Mouse (Mus musculus): Measurements from ENCODE around the gene Myoc. TPM values are rescaled to one million over a fixed set of nuclear protein-coding genes. Genes with fewer than 3 reads are reported as not detected.
"Not testable (repeated sequence)": the region's sequence is repeated elsewhere in the genome, so short reads cannot be mapped to it uniquely, and the experiment has no call there.

Gene Myoc
- polyA plus RNA-seq, 1 experiment from 2014 or later: not detected

DNA sequence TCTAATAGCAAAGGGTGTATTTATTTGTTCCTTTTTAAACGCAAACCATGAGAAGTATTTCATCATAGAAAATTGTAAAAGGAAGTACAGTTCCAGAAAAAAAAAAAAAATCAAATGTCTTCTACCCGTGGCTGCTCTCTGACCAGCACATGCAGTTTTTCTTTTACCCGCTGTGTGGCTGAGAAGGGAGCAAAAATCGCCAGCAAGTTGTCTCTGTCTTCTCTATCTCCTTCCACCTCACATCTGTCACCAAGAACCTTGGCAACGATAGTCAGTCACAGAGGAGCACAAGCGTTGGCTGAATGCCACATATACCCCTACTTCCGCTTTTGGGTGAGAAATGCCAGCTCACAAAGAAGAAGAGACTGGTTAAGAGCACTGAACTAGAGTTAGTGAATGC, 13.7 kb upstream of the Myoc start:
- Histone ChIP-seq H3K4me3 (no peak overlapping the region), H3K27ac (replicated peaks) (no peak overlapping the region), H3K27me3 (no peaks in the 10 kb centered on the region), H3K4me1 (replicated peaks) (peaks cover 15% of the 10 kb centered on the region), H3K4me2 (no peak overlapping the region), H3K9me3 (no peaks in the 10 kb centered on the region), H3K36me3 (no peaks in the 10 kb centered on the region), H3K9ac (no peak overlapping the region)
- no peak for ATAC-seq (ENCODE audit: low read depth)
- WGBS: 58% methylated on average over 7 of the region's 7 CpGs

DNA sequence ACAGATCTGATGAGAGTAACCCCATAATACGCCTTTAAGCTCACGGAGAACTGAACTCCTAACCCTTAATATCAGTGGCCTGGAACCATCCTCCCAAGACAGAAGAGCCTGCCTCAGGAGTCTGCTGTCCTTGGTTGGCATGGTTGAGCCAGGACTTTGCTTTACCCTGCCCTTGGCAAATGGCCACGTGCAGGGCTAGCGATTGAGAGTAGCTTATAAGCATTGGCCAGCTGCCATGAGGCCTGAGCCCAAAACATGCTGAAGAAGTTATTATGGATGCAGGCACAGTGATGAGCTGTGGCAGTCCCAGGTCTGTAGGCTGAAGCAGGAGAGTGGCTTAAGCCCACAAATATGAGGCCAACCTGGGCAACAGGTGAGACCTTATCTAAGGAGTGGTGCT, 11.1 kb upstream of the Myoc start:
- WGBS: 87% methylated on average over 4 of the region's 4 CpGs
- not testable (repeated sequence) for H3K27me3 ChIP-seq; H3K36me3 ChIP-seq; H3K9ac ChIP-seq; H3K4me2 ChIP-seq; H3K9me3 ChIP-seq; ATAC-seq (ENCODE audit: low read depth); H3K27ac ChIP-seq (replicated peaks); H3K4me3 ChIP-seq
- peaks cover 15% of the 10 kb centered on the region for H3K4me1 ChIP-seq (replicated peaks)

DNA sequence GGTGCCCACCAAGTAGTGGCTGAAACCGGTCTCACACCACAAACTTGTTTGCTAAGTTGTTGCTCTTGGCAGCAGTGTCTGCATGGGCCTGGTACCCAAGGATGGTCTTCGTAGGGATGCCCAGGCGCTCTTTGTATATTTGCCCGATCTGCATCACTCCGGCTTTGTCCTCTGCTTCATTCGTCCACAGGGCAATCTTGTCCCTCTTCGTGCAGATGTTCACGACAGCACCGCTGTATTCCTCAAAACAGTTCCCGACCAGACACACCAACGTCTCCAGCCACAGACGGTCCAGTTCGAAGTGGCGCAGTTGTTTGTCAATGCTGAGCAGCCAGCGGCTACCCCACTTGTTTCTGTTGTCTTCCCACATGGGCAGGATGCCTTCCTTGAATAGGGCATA, 10.6 kb upstream of the Myoc start:
- not testable (repeated sequence) for H3K27ac ChIP-seq (replicated peaks); H3K4me2 ChIP-seq; H3K4me3 ChIP-seq; ATAC-seq (ENCODE audit: low read depth); H3K27me3 ChIP-seq; H3K9me3 ChIP-seq; H3K36me3 ChIP-seq; H3K9ac ChIP-seq
- peaks cover 14% of the 10 kb centered on the region for H3K4me1 ChIP-seq (replicated peaks)
- whole genome bisulfite sequencing: 93% methylated on average over 15 of the region's 15 CpGs

DNA sequence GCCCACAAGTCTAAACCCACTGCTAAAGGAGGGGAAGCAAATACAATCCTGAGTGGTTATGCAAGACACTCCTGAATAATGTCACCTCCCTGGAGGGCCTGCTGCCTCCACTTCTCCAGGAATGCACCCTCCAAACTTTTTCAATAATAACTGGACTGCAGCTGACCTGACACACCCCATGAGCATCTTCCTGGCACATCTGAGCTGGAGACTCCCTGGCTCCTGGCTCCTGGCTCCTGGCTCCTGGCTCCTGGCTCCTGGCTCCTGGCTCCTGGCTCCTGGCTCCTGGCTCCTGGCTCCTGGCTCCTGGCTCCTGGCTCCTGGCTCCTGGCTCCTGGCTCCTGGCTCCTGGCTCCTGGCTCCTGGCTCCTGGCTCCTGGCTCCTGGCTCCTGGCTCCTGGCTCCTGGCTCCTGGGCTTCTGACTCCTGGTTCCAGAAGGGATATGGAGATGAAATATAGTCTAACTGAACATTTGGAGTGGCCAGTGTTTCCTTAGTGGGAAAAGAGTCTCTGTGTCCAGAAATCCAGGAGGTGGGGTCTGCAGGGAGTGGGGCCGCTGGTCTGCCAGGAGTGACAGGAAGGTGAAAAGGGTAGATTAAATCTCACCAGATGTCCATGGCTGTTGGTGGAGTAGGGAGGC, 3.5 kb upstream of the Myoc start:
- not testable (repeated sequence) for H3K36me3 ChIP-seq; H3K27ac ChIP-seq (replicated peaks); ATAC-seq (ENCODE audit: low read depth); H3K27me3 ChIP-seq; H3K9me3 ChIP-seq; H3K9ac ChIP-seq; H3K4me2 ChIP-seq; H3K4me1 ChIP-seq (replicated peaks); H3K4me3 ChIP-seq
- WGBS: 83% methylated on average over 1 of the region's 1 CpGs

DNA sequence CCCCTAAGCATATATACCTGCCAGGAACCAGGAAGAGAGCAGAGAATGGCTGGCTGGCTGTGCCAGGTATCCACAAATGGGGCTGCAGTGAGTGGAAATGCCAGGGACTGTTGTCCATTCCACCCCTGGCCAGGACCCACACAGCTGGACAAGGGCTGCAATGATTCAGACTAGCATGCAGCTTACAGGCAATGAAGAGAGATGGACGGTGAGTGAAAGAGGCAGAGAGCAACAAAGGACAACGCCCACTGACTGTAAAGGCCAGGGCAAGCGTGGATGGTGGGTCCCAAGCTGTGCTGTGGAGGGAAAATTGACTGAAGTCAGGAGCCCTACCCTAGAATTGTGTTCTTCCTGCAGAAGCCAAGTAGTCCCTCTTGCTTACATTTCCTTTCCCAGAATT, 2.4 kb upstream of the Myoc start:
- Histone ChIP-seq H3K4me3 (no peak overlapping the region), H3K9me3 (no peaks in the 10 kb centered on the region), H3K36me3 (no peaks in the 10 kb centered on the region), H3K27me3 (no peaks in the 10 kb centered on the region), H3K4me1 (replicated peaks) (no peaks in the 10 kb centered on the region), H3K9ac (no peak overlapping the region), H3K4me2 (no peak overlapping the region), H3K27ac (replicated peaks) (no peak overlapping the region)
- ATAC-seq (ENCODE audit: low read depth): no peak
- 51% methylated on average over 3 of the region's 3 CpGs for WGBS

DNA sequence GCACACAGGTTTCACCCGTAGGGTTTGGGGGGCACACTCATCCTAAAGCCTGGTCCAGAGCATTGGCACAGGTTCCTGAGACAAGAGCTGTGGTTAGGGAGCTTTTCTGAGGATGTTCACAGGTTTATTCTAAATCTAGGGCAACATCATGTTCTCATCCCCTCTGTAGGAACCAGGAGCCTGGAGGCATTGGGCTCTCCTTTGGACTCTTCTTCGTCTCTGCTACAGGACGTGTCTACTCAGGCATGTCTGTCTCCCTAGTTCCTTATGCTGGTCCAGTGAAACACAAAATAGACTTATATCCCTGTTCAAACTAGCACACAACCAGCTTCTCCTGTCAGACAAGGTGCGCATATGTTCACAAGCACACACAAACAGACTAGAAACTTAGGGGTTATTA, 420 bp upstream of the Myoc start:
- no peak overlapping the region for H3K4me3 ChIP-seq
- 86% methylated on average over 4 of the region's 4 CpGs for whole genome bisulfite sequencing
- no peaks in the 10 kb centered on the region for H3K36me3 ChIP-seq
- H3K4me2 ChIP-seq: no peak overlapping the region
- ATAC-seq (ENCODE audit: low read depth): no peak
- no peaks in the 10 kb centered on the region for H3K27me3 ChIP-seq
- H3K27ac ChIP-seq (replicated peaks): no peak overlapping the region
- H3K9me3 ChIP-seq: no peaks in the 10 kb centered on the region
- H3K4me1 ChIP-seq (replicated peaks): no peaks in the 10 kb centered on the region
- no peak overlapping the region for H3K9ac ChIP-seq

DNA sequence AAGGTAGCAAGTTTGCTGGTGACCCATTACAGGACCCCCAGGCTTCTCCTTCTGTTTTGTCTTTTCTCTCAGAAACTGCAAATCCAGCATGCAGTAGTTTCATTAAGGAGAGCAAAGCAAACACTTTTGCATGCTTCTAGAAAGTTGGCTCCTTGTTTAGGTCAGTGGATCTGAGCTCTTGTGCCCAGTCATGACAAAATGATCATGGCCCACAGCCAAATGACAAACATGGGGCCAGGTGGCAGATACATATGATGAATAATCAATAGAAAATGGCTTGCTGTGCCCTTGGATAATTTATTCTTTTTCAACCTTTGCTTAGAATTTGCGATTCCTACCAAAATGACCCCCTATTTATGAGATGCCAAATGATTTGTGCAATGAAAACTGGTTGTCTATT, 906 bp downstream of the Myoc start:
- H3K9me3 ChIP-seq: no peaks in the 10 kb centered on the region
- WGBS: 91% methylated on average over 1 of the region's 1 CpGs
- no peak for ATAC-seq (ENCODE audit: low read depth)
- no peaks in the 10 kb centered on the region for H3K36me3 ChIP-seq
- H3K27me3 ChIP-seq: no peaks in the 10 kb centered on the region
- H3K9ac ChIP-seq: no peak overlapping the region
- no peak overlapping the region for H3K27ac ChIP-seq (replicated peaks)
- no peaks in the 10 kb centered on the region for H3K4me1 ChIP-seq (replicated peaks)
- H3K4me2 ChIP-seq: no peak overlapping the region
- no peak overlapping the region for H3K4me3 ChIP-seq

DNA sequence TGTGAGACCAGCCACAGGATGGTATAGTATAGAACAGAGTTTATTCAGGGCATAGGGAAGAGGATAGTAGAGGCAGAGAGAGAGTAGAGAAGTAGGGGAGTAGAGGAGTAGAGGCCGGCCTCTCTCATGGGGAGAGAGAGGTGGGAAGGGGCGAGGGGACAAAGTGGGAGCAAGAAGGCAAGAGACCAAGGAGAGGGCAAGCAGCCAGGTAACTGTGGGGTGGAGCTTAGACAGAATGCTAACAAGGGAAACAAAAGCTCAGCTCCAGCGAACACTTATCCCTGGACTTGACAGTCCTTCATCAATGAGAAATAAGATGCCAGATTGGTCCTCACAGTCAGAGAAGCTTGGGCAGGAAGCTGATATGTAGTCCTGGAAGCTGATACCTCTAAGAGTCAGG, 3.6 kb downstream of the Myoc start:
- ATAC-seq (ENCODE audit: low read depth): no peak
- no peaks in the 10 kb centered on the region for H3K36me3 ChIP-seq
- no peaks in the 10 kb centered on the region for H3K4me1 ChIP-seq (replicated peaks)
- no peaks in the 10 kb centered on the region for H3K9me3 ChIP-seq
- H3K4me2 ChIP-seq: no peak overlapping the region
- no peak overlapping the region for H3K27ac ChIP-seq (replicated peaks)
- H3K27me3 ChIP-seq: no peaks in the 10 kb centered on the region
- H3K4me3 ChIP-seq: no peak overlapping the region
- 86% methylated on average over 3 of the region's 3 CpGs for WGBS
- no peak overlapping the region for H3K9ac ChIP-seq

DNA sequence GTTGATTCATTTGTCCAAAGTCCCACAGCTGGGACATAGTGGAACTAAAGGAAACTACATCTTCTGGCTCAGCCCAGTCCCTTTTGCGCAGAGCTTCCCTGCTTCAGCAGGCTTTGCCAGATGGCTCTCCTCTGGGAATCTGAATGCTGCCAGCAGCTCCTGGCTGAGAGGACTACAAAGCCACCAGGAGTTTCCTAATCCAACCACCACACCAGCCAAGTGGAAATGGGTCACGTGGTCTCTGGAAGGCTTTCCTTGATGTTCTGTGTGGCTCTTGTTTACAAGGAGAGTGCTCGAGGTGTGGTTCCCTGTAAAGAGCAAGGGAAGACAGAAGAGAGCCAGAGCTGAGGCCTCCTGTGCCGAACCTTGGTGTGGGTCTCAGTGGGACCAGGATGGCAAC, 4.8 kb downstream of the Myoc start:
- no peak overlapping the region for H3K4me2 ChIP-seq
- H3K9ac ChIP-seq: no peak overlapping the region
- 53% methylated on average over 4 of the region's 4 CpGs for WGBS
- no peaks in the 10 kb centered on the region for H3K27me3 ChIP-seq
- no peak overlapping the region for H3K27ac ChIP-seq (replicated peaks)
- ATAC-seq (ENCODE audit: low read depth): no peak
- H3K36me3 ChIP-seq: no peaks in the 10 kb centered on the region
- H3K4me3 ChIP-seq: no peak overlapping the region
- H3K9me3 ChIP-seq: no peaks in the 10 kb centered on the region
- no peaks in the 10 kb centered on the region for H3K4me1 ChIP-seq (replicated peaks)

DNA sequence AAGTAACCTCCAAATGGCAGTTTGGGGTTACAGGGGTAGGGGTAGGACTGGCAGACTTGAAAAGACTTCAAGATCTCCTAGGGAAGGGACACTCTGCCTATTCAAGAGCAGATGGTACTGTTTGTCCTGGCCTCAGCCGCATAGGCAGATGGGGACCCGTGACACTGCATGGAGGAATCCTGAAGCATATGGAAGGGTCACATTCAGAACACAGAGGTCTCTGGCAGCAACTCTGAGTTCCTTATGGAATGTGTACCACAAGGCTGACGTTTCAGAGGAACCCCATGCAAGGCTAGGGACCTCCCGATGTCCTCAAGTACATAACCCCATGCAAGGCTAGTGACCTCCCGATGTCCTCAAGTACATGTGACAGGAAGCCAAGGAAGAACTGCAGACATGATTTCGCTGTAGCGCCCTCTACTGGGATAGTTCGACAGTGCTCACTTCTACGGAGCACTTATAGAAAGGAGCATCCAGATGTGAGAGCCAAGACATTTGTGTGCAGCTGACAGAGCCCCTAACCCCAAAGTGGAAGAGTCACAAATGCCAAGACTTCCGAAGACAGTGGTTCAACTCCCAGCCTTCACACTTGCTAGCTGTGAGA, 7.2 kb downstream of the Myoc start:
- no peaks in the 10 kb centered on the region for H3K9me3 ChIP-seq
- no peak overlapping the region for H3K9ac ChIP-seq
- no peak for ATAC-seq (ENCODE audit: low read depth)
- no peaks in the 10 kb centered on the region for H3K4me1 ChIP-seq (replicated peaks)
- no peaks in the 10 kb centered on the region for H3K36me3 ChIP-seq
- WGBS: 80% methylated on average over 10 of the region's 10 CpGs
- H3K4me2 ChIP-seq: no peak overlapping the region
- no peak overlapping the region for H3K27ac ChIP-seq (replicated peaks)
- H3K4me3 ChIP-seq: no peak overlapping the region
- no peaks in the 10 kb centered on the region for H3K27me3 ChIP-seq

DNA sequence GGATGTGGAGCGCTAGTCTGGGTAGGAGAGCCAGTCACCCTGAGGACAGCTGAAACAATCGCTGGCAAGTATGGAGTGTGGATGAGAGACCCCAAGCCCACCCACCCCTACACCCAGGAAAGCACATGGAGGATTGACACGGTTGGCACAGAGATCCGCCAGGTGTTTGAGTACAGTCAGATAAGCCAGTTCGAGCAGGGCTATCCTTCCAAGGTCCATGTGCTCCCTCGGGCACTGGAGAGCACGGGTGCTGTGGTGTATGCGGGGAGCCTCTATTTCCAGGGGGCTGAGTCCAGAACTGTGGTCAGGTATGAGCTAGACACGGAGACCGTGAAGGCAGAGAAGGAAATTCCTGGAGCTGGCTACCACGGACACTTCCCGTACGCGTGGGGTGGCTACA, 9.5 kb downstream of the Myoc start:
- WGBS: 92% methylated on average over 14 of the region's 14 CpGs
- no peaks in the 10 kb centered on the region for H3K27me3 ChIP-seq
- no peaks in the 10 kb centered on the region for H3K4me1 ChIP-seq (replicated peaks)
- no peaks in the 10 kb centered on the region for H3K36me3 ChIP-seq
- no peak overlapping the region for H3K4me2 ChIP-seq
- H3K4me3 ChIP-seq: no peak overlapping the region
- no peak overlapping the region for H3K9ac ChIP-seq
- no peak for ATAC-seq (ENCODE audit: low read depth)
- no peak overlapping the region for H3K27ac ChIP-seq (replicated peaks)
- H3K9me3 ChIP-seq: no peaks in the 10 kb centered on the region

DNA sequence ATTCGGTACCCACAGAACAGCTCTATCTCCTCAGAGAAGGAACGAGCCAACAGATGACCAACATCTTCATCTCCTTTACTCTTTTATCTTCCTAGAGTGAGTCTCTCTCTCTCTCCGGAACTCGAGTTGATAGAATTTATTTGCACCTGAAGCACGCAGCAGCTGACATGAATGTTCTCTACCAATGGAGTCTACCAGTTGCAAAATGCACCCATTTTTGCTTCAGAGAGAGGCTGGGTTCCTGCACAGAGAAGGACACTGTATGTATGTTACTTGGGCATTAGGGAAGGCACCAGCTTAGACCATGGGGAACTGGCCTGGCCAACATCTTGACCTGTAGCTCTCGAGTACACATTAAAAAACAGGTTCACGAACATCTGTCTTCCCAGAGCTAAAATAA, 19.2 kb downstream of the Myoc start, which contains the start of gene Myocos:
Gene Myocos (minus strand): TSS at position 101 of the 400 bp plus-strand sequence.
- Histone ChIP-seq H3K4me3 (no peak within 1 kb of the TSS), H3K36me3 (no peaks in the 10 kb centered on the region), H3K27me3 (no peaks in the 10 kb centered on the region), H3K4me1 (replicated peaks) (no peaks in the 10 kb centered on the region), H3K9me3 (no peaks in the 10 kb centered on the region), H3K27ac (replicated peaks) (no peak within 1 kb of the TSS), H3K4me2 (no peak within 1 kb of the TSS), H3K9ac (no peak within 1 kb of the TSS)
- WGBS: 88% methylated on average over 7 of the region's 7 CpGs
- no peak for ATAC-seq (ENCODE audit: low read depth)

DNA sequence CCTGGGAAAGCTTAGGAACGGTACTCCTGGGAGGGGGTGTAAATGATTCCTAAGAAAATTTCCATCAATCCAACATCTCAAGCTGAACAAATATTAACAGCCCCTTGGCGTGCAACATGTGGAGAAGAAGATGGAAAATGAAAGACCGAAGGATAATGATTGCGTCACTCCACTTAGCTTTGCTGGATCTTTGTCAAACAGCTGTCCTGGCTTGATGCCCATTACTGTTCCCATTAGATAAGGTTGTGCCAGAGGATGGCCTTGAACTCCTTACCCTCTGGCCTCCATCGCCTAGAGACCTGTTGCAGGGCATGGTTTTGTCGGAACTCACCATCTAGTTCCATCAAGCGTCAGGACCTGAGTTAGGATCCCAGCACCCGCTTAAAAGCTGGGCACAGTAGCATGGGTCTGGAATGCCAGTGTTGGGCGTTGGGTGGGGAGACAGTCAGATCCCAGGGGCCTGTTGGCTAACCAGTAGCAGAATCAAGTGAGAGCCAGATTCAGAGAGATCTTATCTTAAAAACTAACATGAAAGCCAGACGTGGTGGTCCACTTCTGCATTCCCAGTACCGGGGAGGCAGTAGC, 21.4 kb downstream of the Myoc start:
- ATAC-seq (ENCODE audit: low read depth): no peak
- Histone ChIP-seq H3K4me1 (replicated peaks) (peaks cover under 1% of the 10 kb centered on the region; the same call in 1 of the 2 replicates), H3K36me3 (no peaks in the 10 kb centered on the region)

More for the DNA sequence above, 21.4 kb downstream of the Myoc start:
- Histone ChIP-seq H3K4me3 (no peak overlapping the region), H3K27ac (replicated peaks) (no peak overlapping the region), H3K27me3 (no peaks in the 10 kb centered on the region), H3K4me2 (no peak overlapping the region), H3K9me3 (no peaks in the 10 kb centered on the region), H3K9ac (no peak overlapping the region)
- 87% methylated on average over 11 of the region's 11 CpGs for WGBS
